Mouse (Mus musculus): ENCODE measurements around the gene 1810049J17Rik.

Gene 1810049J17Rik

DNA sequence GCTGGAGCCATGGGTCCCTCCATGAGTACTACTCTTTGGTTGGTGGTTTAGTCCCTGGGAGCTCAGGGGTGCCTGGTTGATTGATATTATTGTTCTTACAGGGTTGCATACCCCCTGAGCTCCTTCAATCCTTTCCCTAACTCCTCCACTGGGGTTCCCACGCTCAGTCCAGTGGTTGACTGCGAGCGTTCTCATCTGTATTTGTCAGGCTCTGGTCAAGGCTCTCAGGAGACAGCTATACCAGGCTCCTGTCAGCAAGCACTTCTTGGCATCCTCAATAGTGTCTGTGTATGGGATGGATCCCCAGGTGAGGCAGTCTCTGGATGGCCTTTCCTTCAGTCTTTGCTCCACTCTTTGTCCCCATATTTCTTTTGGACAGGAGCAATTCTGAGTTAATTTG is 25.2 kb upstream of the 1810049J17Rik start:
- DNase-seq = no peak

- DNase-seq = no peak
These were observed 19.7 kb upstream of the 1810049J17Rik start for GRCm38 (mm10) chr15:12341401-12341758.

DNA sequence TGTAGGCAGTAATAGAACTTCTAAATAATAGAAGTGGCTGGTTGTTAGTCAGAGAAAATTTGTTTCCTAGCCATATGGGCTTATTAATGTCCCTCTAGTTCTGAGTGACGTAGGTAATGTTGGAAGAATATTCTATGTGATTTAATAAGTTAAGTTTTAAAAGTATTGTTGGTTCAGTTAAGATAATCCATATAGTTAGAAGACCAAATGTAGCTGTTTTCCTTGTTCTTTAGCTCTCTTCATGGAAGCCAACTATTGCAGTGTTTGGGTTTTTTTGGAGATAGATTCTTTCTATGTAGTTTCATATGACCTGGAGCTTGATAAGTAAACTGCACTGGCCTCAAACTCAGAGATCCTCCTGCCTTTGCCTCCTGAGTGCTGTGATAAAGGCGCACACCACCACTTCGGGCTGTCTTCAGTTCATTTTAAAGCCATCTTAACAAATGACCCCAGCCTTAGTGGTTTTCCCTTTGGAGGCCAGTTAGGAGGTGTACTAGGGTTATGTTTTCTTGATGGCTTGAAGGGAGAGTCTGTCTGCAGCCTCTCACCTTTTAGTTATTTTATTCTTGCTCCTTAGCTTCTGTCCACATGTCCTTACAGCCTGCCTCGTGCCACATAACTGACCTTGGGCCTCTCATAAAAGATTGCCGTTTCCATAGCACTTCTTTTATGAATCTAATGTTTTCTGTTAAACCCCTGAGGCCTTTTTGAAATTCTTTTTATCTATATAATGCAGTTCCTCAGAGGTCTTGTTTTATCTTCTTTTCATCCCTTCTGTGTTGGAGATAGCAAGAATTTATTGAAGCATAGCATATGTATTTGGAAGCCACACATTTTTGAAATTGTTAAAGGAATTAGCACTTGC is 19.1 kb upstream of the 1810049J17Rik start:
- DNase-seq = no peak

- no peak for DNase-seq
These were observed 16.1 kb upstream of the 1810049J17Rik start for GRCm38 (mm10) chr15:12337779-12338137.

- DNase-seq = no peak
These were observed 15.5 kb upstream of the 1810049J17Rik start for GRCm38 (mm10) chr15:12337030-12337778.

DNA sequence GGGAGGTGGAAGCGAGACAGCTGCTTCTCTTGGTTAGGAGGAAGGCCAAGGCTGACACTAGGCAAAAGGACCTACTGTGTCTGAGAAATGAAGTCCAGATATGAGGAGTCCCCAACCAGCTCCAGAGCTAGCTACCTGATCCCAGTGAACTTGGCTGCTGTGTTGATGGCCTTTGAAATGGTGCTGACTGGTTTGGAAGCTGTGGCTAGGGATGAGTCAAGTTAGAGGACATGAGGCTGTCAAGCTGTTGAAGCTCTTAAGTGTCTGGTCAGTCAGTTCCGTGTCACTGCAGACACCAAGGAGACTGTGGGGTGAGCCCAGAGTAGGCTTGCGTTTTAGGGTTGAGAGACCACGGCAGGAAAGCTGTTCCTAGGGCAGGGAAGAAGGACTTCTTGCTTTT is 12.7 kb upstream of the 1810049J17Rik start:
- no peak for DNase-seq

- DNase-seq = no peak
These were observed 9.6 kb upstream of the 1810049J17Rik start for GRCm38 (mm10) chr15:12331300-12331699.

DNA sequence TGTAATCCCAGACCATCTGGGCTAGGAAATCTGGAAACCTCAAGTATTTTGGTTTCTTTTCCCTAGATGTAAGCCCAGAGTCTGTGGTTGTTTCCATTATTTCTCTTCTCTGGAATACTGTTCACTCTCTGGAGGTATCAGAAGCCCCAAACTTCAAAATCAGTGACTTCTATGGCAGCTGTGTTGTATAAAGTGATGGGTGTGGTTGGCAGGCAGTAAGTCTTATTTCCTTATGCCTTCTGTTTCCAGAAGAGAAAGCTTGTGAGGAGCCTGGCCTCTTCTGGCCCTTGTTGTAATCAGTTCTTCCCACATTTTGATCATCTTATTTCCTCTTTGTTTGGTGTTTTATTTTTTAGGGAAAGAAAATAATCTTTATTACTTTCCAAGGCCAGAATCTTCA is 9.2 kb upstream of the 1810049J17Rik start:
- peak; percentile 15 for DNase-seq

GRCm38 (mm10) chr15:12330389-12330788 is 8.7 kb upstream of the 1810049J17Rik start:
- DNase-seq = no peak

GRCm38 (mm10) chr15:12324326-12324725 is 2.6 kb upstream of the 1810049J17Rik start:
- no peak for DNase-seq

DNA sequence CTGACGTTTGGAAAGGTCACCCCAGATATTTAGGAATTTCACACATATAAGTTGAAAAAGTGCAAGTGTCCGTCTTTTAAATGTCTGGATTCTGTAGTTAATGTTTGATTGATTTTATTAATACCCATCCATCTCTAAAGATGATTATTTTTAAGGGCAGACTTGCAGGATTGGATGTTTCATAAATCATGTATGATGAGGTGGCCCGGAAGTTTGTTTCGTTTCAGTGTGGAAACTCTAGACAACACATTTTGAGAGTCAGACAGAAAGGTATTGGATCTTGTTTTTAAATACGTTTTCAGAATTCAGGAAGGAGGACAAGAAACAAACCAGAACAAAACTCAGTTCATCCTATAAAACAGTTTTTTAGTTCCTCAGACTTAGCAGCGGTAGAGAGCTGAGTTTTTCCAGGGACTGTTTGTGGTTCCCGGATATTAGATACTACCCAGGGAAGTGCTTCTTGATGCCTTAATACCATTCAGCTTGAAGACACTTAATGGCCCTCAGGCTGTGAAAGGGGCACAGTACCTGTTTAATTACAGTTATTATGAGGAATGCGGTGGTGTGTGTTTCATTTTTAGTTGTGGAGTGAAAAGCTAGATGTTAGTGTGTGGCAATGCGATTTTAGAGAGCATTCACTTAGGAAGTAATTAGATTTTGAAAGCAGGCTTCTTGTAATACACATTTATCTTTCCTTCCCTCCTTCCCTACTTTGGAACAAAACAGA is 1.1 kb upstream of the 1810049J17Rik start:
- DNase-seq = no peak

DNA sequence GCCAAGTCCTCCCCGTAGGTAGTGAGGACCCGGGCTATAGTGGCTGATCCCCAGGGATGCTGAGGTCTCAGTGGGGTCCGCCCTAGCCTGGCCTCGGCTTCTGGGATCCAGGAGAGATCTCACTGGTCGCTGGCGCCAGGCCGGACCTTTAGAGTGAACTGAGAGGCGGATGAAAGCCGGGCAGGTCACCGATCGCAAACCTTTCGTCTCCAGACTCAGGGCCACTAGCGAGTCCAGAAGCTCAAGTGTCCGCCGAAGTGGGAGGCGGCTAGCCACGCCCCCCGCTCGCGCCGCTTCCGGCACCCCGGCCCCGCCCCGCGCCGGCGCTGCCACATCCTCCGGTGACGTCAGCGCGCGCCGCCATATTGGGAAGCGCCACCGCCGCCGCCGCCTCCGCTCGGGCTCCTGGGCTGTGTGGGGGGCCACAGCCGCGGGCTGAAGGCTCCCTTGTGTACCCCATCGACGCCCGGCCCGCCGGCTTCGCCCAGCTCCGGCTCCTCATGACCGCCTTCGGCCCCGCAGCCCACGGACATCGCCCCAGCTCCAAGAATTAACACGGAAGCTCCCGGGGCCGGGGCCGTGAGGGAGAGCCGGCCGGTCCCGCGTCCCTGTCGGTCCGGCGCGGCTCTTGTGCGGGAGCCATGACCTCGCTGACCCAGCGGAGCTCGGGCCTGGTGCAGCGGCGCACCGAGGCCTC is 460 bp downstream of the 1810049J17Rik start, which contains the start of gene Golph3:
Gene Golph3, plus strand, starts transcription at position 360 of the 697 bp plus-strand sequence.
- DNase-seq = peak; percentile 97

DNA sequence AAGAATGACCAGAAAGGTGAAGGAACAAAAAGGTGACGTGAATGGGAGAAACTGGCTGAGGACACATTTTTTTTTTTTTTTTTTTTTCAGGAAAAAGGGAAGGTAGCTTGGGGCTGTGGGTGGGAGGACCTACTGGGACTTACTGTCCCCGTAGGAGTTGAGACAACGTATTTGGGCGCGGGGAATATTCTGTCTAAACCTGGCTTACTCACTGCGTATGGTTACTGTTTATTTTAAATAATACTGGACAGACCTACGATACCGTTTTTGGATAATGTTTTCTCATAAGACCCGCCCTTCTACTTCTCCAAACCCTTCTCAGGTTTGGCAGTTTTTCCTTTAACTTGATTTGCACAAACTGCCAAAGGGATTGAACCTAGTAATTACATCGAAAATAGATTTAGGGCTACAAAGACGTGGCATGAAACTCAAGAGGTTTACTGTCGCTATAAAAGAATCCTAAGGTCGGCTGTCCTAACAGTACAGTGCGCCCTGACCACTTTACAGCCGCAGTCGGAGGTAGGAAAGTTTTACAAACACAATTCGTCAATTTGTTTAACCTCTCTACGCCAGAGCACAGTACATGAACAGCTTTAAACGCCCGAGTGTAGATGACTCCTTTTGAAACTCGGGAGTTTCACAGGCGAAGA is 1.1 kb downstream of the 1810049J17Rik start:
- no peak for DNase-seq

DNA sequence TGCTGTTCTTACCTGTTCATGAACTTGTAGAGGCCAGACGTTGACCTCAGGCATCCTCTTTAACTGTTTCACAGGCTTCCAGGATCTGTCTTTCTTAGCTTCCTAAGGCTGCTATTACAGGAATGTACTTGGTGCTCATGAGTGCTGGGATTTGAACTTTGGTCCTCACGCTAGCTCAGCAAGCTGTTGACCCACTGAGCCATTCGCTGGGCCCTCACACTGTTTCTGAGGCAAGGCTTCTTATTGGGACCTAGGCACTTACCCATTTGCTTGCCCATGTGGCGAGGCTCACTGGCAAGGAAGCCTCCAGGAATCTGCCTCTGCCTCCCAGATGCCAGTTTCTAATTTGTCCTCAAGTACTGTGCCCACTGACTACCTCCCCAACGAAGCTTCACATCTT is 1.8 kb downstream of the 1810049J17Rik start:
- no peak for DNase-seq

DNA sequence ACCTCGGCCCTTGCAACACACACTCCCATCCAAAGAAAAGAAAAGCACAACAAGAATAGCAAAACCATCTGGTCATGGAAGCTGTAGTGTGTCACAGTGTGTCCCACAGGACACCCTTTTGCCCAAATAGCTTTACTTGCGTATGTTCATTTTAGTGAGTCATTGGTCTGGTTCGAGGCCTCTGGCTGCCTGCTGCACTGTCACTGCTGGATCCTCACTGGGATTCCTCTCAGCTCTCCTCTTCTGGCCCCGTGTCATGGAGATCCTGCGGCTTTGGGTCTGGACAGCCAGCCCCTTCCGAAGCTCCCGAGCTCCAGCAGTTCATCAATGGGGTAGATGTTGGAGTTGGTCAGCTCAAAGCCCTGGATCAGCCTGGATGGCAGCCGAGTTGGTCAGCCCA is 3.2 kb downstream of the 1810049J17Rik start:
- DNase-seq = no peak

GRCm38 (mm10) chr15:12317290-12317689 is 4.4 kb downstream of the 1810049J17Rik start:
- DNase-seq = no peak

GRCm38 (mm10) chr15:12315996-12316395 is 5.7 kb downstream of the 1810049J17Rik start:
- no peak for DNase-seq

GRCm38 (mm10) chr15:12314584-12314983 is 7.1 kb downstream of the 1810049J17Rik start:
- DNase-seq = no peak

GRCm38 (mm10) chr15:12313255-12313654 is 8.4 kb downstream of the 1810049J17Rik start:
- DNase-seq = peak; percentile 67

DNA sequence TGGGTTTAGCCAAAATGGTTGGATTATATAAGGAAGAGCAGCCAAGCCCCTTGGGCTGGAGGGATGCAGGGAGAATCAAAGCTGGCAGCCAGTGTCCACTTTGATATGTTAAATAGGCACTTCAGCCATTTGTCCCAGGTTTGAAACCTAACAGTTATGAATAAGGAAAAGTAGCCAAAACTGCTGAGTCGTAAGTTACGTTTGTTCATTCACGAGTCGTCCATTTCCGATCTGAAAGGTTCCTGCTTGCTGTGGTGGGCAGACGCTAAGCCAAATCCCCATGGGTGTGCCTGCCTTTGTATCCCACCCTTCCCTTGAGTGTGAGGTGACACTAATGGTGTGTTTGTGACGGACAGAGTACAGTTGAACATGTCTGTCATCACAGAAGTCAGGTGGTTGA is 10.2 kb downstream of the 1810049J17Rik start:
- DNase-seq = no peak

DNA sequence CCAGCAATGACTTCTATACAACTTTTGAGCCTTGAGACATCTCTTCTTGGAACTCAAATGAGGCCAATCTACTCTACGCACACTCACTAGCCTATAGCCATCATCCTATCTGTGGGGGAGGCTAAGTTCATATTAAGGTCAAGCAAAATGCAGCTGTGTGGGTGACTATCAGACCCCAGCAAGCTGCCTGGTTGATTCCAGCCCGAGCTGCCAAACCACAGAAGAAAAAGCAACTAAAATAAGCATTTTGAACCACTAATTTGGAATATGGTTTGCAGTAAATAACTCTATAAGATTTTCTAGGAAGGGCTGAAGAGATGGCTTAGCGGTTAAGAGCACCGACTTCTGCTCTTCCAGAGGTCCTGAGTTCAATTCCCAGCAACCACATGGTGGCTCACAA is 11.0 kb downstream of the 1810049J17Rik start:
- no peak for DNase-seq

GRCm38 (mm10) chr15:12308539-12308938 is 13.2 kb downstream of the 1810049J17Rik start:
- no peak for DNase-seq
